Mouse (Mus musculus) CH12.LX (cell line): ENCODE measurements around the gene Clnk. TPM values are rescaled to one million over a fixed set of nuclear protein-coding genes. Genes with fewer than 3 reads are reported as not detected.
"Not testable (repeated sequence)": the region's sequence is repeated elsewhere in the genome, so short reads cannot be mapped to it uniquely, and the experiment has no call there.

Experiments
- DNase-seq: peaks from one replicate; pipeline ENCODE4 v3.0.0-alpha.2; 2013; ENCODE audit errors: extremely low read depth
- H3K27ac ChIP-seq: 2 replicates; pipeline ENCODE4 v1.5.1; 2012; ENCODE audit warnings: low read depth, mild to moderate bottlenecking, control low read depth, moderate library complexity; ENCODE audit not compliant: insufficient read depth
- H3K27me3 ChIP-seq: replicated peaks from 2 replicates; pipeline ENCODE3; 2012; ENCODE audit warnings: inconsistent platforms
- H3K36me3 ChIP-seq, 2 experiments: replicated peaks in 1 of 2; 2 replicates each; pipeline versions ENCODE3 to v1.6.1; 2012; ENCODE audit warnings: inconsistent platforms in 1 of 2, low read length in 1 of 2, mild to moderate bottlenecking in 1 of 2, mixed read lengths in 1 of 2, moderate library complexity in 1 of 2; ENCODE audit not compliant: control insufficient read depth in 1 of 2, insufficient read depth in 1 of 2
- H3K4me1 ChIP-seq, 2 experiments: 2 replicates each; pipeline ENCODE4 v1.6.1; 2012; ENCODE audit warnings: inconsistent platforms in 1 of 2, moderate library complexity in 1 of 2; ENCODE audit not compliant: insufficient read depth in 2 of 2, control insufficient read depth in 1 of 2
- H3K4me2 ChIP-seq: 2 replicates; pipeline ENCODE4 v1.6.1; 2012; ENCODE audit warnings: low read depth, mild to moderate bottlenecking, control low read depth; ENCODE audit not compliant: poor library complexity, insufficient read depth, severe bottlenecking
- H3K4me3 ChIP-seq, 3 experiments: fragments of 150-350 bp in 1 of 3; sonication (generic) in 1 of 3; replicated peaks in 1 of 3; 2 replicates each; pipeline versions ENCODE3 to v1.5.1; 2011 to 2012; ENCODE audit warnings: low read depth in 2 of 3, low read length in 2 of 3, mild to moderate bottlenecking in 2 of 3, moderate library complexity in 2 of 3, control low read depth in 1 of 3, improper control_type of control experiment in 1 of 3, inconsistent platforms in 1 of 3, mixed read lengths in 1 of 3; ENCODE audit not compliant: poor library complexity in 1 of 3
- H3K79me2 ChIP-seq: replicated peaks from 2 replicates; pipeline ENCODE4 v1.6.1; 2012; ENCODE audit warnings: mild to moderate bottlenecking, moderate library complexity; ENCODE audit not compliant: control insufficient read depth, poor library complexity, insufficient read depth, severe bottlenecking; ENCODE audit errors: extremely low read depth
- H3K9ac ChIP-seq: 2 replicates; pipeline ENCODE4 v1.6.1; 2012; ENCODE audit warnings: low read depth, mild to moderate bottlenecking, control low read depth, moderate library complexity; ENCODE audit not compliant: insufficient read depth
- H3K9me3 ChIP-seq: replicated peaks from 2 replicates; pipeline ENCODE3; 2012; ENCODE audit warnings: low read length, inconsistent platforms, mixed read lengths
- CHD1 ChIP-seq: IDR thresholded peaks from 2 replicates; pipeline ENCODE4 v1.6.1; 2012; ENCODE audit warnings: low read depth, low read length, improper control_type of control experiment, inconsistent platforms
- CTCF ChIP-seq, 2 experiments: IDR thresholded peaks in 1 of 2; conservative IDR thresholded peaks in 1 of 2; 2 replicates each; pipeline ENCODE4 v1.5.1; 2011 to 2012; ENCODE audit warnings: low read depth in 2 of 2, low read length in 2 of 2, improper control_type of control experiment in 1 of 2, inconsistent platforms in 1 of 2, mild to moderate bottlenecking in 1 of 2, moderate library complexity in 1 of 2
- ETS1 ChIP-seq: conservative IDR thresholded peaks from 2 replicates; pipeline ENCODE4 v1.6.1; 2012; ENCODE audit warnings: low read depth, mild to moderate bottlenecking, inconsistent platforms, low read length, improper control_type of control experiment, moderate library complexity
- GABPA ChIP-seq: IDR thresholded peaks from 2 replicates; pipeline ENCODE4 v1.6.1; 2012; ENCODE audit warnings: low read depth, low read length, improper control_type of control experiment, inconsistent platforms; ENCODE audit not compliant: insufficient replicate concordance
- IRF4 ChIP-seq: IDR thresholded peaks from 2 replicates; pipeline ENCODE4 v1.6.1; 2014; ENCODE audit warnings: low read depth, mild to moderate bottlenecking, inconsistent platforms, low read length, improper control_type of control experiment
- JUN ChIP-seq: IDR thresholded peaks from 2 replicates; pipeline ENCODE4 v1.6.1; 2011; ENCODE audit warnings: low read depth, mild to moderate bottlenecking, low read length, improper control_type of control experiment, moderate library complexity; ENCODE audit not compliant: insufficient read depth
- MAX ChIP-seq: IDR thresholded peaks from 2 replicates; pipeline ENCODE4 v1.6.1; 2011; ENCODE audit warnings: low read length, improper control_type of control experiment
- MEF2A ChIP-seq: IDR thresholded peaks from 2 replicates; pipeline ENCODE4 v1.6.1; 2014; ENCODE audit warnings: low read depth, mild to moderate bottlenecking, inconsistent platforms, low read length, improper control_type of control experiment, borderline replicate concordance
- POLR2AphosphoS2 ChIP-seq: IDR thresholded peaks from 2 replicates; pipeline ENCODE4 v1.6.1; 2011; ENCODE audit warnings: low read depth, low read length, improper control_type of control experiment
- TBP ChIP-seq: conservative IDR thresholded peaks from 2 replicates; pipeline ENCODE4 v1.6.1; 2011; ENCODE audit warnings: low read depth, low read length, improper control_type of control experiment
- USF1 ChIP-seq: IDR thresholded peaks from 2 replicates; pipeline ENCODE4 v1.6.1; 2014; ENCODE audit warnings: low read depth, mild to moderate bottlenecking, inconsistent platforms, low read length, improper control_type of control experiment
- USF2 ChIP-seq: conservative IDR thresholded peaks from 2 replicates; pipeline ENCODE4 v1.6.1; 2011; ENCODE audit warnings: low read depth, low read length, improper control_type of control experiment
- ZMIZ1 ChIP-seq: IDR thresholded peaks from 2 replicates; pipeline ENCODE4 v1.6.1; 2012; ENCODE audit warnings: low read depth, mild to moderate bottlenecking, inconsistent platforms, low read length, improper control_type of control experiment
- dilution Hi-C: fragments of 300-500 bp; cut with MboI; formaldehyde crosslinking; loops from 2 replicates; pipeline ENCODE4 v1.14.3; 2020; ENCODE audit warnings: low sequenced_read_pairs; ENCODE audit not compliant: extremely low pct_unique_long_range_greater_than_20kb, extremely low pct_ligation_motif_present
- in situ Hi-C: fragments of 300-500 bp; cut with MboI; formaldehyde crosslinking; loops from 3 replicates; pipeline ENCODE4 v1.14.3; 2019; ENCODE audit warnings: low sequenced_read_pairs, low pct_ligation_motif_present, low pct_unique_long_range_greater_than_20kb, mixed read lengths
- polyA plus RNA-seq: library from polyadenylated mRNA; unstranded; fragments of >175 nt; gene quantifications from 2 replicates; pipeline ENCODE4 v1.2.1, GENCODE M21; 2012; ENCODE audit warnings: low read depth; ENCODE audit not compliant: insufficient read length
- total RNA-seq, 2 experiments: library from RNA; depleted of rRNA; stranded (reverse); fragments of 300-350 nt in 1 of 2; fragments of >200 nt in 1 of 2; gene quantifications; 2 replicates each; pipeline ENCODE4 v1.2.3; 2012 to 2014

The Clnk gene
- total and polyA plus RNA-seq, 3 experiments = not detected

DNA sequence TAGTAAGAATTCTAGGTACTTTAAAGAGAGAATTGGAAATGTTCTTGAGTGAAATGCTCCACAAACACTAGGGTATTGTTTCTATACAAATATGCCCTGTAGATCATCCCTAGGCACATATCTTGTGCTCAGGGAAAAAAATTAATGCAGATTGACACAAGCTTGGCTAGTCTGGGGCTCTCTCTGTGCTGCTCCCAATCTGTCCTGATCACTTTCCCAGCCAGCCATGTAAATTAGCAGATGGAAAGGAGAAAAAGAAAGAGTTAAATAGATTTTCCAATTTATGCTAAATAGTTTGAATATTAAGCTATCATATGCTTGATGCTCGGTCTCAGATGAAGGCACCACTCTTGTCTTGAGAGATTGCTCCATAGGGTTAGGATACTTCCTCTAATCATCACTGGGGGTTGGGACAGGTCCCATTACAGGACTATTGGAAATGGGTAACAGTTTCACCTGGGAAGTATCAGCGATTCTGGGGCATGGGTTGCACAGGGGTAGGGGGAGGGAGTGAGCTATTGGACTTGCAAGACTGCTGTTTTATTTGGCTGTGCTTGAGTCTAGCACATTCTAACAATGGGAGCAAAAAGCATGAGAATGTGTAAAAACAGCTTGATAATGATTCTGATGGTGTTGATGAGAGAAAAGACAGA, 10.1 kb upstream of the Clnk start:
- Histone ChIP-seq H3K27ac (no peak overlapping the region), H3K4me1 (no peaks in the 10 kb centered on the region), H3K9me3 (no peaks in the 10 kb centered on the region), H3K4me3 (no peak overlapping the region), H3K79me2 (no peaks in the 10 kb centered on the region), H3K36me3 (no peaks in the 10 kb centered on the region), H3K9ac (no peak overlapping the region), H3K27me3 (no peaks in the 10 kb centered on the region), H3K4me2 (no peak overlapping the region)
- TF ChIP-seq USF2 (no peak), IRF4 (no peak), ETS1 (no peak), USF1 (no peak), CHD1 (no peak), ZMIZ1 (no peak), MEF2A (no peak), MAX (no peak), TBP (no peak), CTCF (conservative IDR thresholded peaks at IDR 0.05 in 1 of 2, IDR thresholded peaks at IDR 0.05 in 1 of 2; ENCODE audit: low read depth in 2 of 2, low read length in 2 of 2) (no peak), POLR2AphosphoS2 (no peak), JUN (no peak), GABPA (no peak)
- no peak for DNase-seq
- dilution Hi-C loops (no loop called here), in situ Hi-C loops (no loop called here)

DNA sequence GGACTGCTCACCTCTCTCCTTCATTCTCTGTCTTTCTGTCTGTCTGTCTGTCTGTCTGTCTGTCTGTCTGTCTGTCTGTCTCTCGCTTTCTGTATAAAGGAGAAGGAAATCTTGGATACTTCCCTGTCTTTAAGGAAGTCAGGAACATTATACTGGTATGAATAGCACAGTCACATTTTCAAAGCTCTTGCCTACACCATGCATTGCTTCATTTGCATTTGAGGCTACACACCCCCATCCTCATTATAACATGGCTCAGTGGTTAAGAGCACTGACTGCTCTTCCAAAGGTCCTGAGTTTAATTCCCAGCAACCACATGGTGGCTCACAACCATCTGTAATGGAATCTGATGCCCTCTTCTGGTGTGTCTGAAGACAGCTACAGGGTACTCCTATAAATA, 6.0 kb upstream of the Clnk start:
- in situ Hi-C loops, dilution Hi-C loops, H3K36me3 ChIP-seq, H3K4me3 ChIP-seq, H3K9ac ChIP-seq, H3K9me3 ChIP-seq, H3K27ac ChIP-seq, H3K4me1 ChIP-seq, H3K4me2 ChIP-seq, DNase-seq, H3K79me2 ChIP-seq, H3K27me3 ChIP-seq: not testable (repeated sequence)
